Mouse (Mus musculus) heart, embryonic 15.5 days (tissue): ENCODE data around the gene Klhl41. TPM values are rescaled to one million over a fixed set of nuclear protein-coding genes. Genes with fewer than 3 reads are reported as not detected.

ENCODE experiments used
- ATAC-seq: fragments of 200-750 bp; cut with Nextera tagmentation; replicated peaks from 2 replicates; pipeline ENCODE4 v1.8.0; 2017; ENCODE audit warnings: low read depth, moderate TSS enrichment; ENCODE audit not compliant: insufficient number of reproducible peaks, insufficient read depth, low FRiP score
- H3K27ac ChIP-seq: fragments of 300-500 bp; sonication (generic); 2 replicates; pipeline ENCODE4 v1.5.1; 2015; ENCODE audit warnings: mild to moderate bottlenecking, inconsistent platforms
- H3K27me3 ChIP-seq: fragments of 300-500 bp; sonication (generic); 2 replicates; pipeline ENCODE4 v1.6.1; 2015; ENCODE audit warnings: inconsistent platforms
- H3K36me3 ChIP-seq: fragments of 300-500 bp; sonication (generic); 2 replicates; pipeline ENCODE4 v1.6.1; 2015; ENCODE audit warnings: mild to moderate bottlenecking, inconsistent platforms
- H3K4me1 ChIP-seq: fragments of 300-500 bp; sonication (generic); replicated peaks from 2 replicates; pipeline ENCODE4 v1.6.1; 2015; ENCODE audit warnings: inconsistent platforms
- H3K4me2 ChIP-seq: fragments of 300-500 bp; sonication (generic); 2 replicates; pipeline ENCODE4 v1.6.1; 2015; ENCODE audit warnings: inconsistent platforms, mild to moderate bottlenecking, moderate library complexity
- H3K4me3 ChIP-seq: fragments of 300-500 bp; sonication (generic); 2 replicates; pipeline ENCODE4 v1.5.1; 2015; ENCODE audit warnings: mild to moderate bottlenecking, inconsistent platforms
- H3K9ac ChIP-seq: fragments of 300-500 bp; sonication (generic); 2 replicates; pipeline ENCODE4 v1.6.1; 2015; ENCODE audit warnings: mild to moderate bottlenecking, inconsistent platforms
- H3K9me3 ChIP-seq: fragments of 300-500 bp; sonication (generic); replicated peaks from 2 replicates; pipeline ENCODE4 v1.6.1; 2016; ENCODE audit warnings: inconsistent platforms
- WGBS: fragments of 180-500 bp; shearing (Covaris S2); methylation state at CpG from one replicate; pipeline ENCODE4 v1.1.7; 2015; ENCODE audit warnings: mixed read lengths; 5-methylcytosine and 5-hydroxymethylcytosine counted together
- polyA plus RNA-seq: library from polyadenylated mRNA; unstranded; fragments of >200 nt; fragmentation: Nextera tagmentation; extraction: Ambion mirVana; gene quantifications from 2 replicates; pipeline ENCODE4 v1.2.1, GENCODE M21; 2015

Gene Klhl41
- polyA plus RNA-seq, 1 experiment from 2014 or later = 23.9 TPM

DNA sequence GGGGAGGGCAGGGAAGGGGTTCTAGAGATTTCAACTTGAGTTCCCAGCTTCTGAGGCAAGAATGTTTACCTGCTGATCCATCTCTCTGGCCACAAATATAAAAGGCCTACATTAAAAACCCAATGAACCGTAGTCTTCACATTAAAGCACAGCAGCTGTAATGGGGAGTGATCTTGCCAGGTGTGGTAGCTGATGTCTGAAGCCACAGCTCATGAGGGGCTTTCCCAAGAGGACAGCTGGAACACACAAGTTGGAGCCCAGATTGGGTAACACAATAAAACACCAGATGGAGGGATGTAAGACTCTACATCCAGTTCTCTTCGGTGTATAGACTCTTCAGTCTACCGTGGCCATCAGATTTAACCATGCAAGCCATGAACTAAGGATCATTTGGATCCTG is 14.6 kb downstream of the Klhl41 start:
- Histone ChIP-seq H3K9me3 (no peaks in the 10 kb centered on the region), H3K4me1 (no peaks in the 10 kb centered on the region), H3K4me2 (no peak overlapping the region), H3K27ac (no peak overlapping the region), H3K27me3 (no peaks in the 10 kb centered on the region), H3K36me3 (peaks cover 44% of the 10 kb centered on the region), H3K4me3 (no peak overlapping the region), H3K9ac (no peak overlapping the region)
- 95% methylated on average over 3 of the region's 3 CpGs for WGBS
- ATAC-seq = no peak

DNA sequence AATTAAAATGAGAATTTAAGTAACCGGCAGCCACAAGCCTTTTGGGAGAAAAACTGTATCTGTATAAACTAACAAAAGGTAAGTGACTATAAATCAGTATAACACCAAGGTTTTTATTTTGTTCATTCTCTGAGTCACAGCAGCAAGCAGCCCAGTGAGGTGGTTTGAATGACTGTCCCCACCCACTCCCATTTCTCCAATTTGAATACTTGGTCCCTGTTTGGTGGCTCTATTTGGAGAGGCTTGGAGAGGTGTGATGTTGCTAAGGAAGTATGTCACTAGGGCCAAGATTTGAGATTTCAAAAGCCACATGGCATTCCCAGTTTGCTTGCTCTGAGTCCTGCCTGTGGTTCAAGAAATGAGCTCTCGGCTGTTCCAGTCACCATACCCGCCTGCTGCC is 20.3 kb downstream of the Klhl41 start:
- 87% methylated on average over 3 of the region's 3 CpGs for WGBS
- Histone ChIP-seq H3K27ac (no peak overlapping the region), H3K4me1 (no peaks in the 10 kb centered on the region), H3K27me3 (no peaks in the 10 kb centered on the region), H3K4me2 (no peak overlapping the region), H3K36me3 (peaks cover 65% of the 10 kb centered on the region), H3K9ac (no peak overlapping the region), H3K4me3 (no peak overlapping the region), H3K9me3 (no peaks in the 10 kb centered on the region)
- ATAC-seq = no peak

DNA sequence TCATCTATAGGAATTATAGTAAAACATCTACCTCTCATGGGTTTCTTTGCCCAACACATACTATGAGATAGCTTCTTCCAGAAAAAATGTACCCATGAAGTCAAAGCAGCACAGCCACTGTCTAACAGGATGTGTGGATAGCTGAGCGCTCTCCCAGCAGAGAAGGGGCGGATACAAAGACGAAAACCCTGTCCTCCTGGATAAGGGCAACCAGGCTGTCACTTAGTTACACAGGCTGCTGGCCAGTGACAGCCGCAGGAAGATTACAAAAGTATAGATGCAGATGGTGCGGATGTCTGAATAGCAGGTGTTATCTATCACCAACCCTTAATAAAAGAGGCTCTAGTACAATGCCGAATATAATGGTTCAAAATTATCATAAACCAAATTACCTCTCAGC is 20.9 kb downstream of the Klhl41 start:
- Histone ChIP-seq H3K4me2 (no peak overlapping the region), H3K4me1 (no peaks in the 10 kb centered on the region), H3K27me3 (no peaks in the 10 kb centered on the region), H3K9me3 (no peaks in the 10 kb centered on the region), H3K4me3 (no peak overlapping the region), H3K36me3 (peaks cover 65% of the 10 kb centered on the region), H3K27ac (no peak overlapping the region), H3K9ac (no peak overlapping the region)
- 76% methylated on average over 6 of the region's 6 CpGs for WGBS
- no peak for ATAC-seq

DNA sequence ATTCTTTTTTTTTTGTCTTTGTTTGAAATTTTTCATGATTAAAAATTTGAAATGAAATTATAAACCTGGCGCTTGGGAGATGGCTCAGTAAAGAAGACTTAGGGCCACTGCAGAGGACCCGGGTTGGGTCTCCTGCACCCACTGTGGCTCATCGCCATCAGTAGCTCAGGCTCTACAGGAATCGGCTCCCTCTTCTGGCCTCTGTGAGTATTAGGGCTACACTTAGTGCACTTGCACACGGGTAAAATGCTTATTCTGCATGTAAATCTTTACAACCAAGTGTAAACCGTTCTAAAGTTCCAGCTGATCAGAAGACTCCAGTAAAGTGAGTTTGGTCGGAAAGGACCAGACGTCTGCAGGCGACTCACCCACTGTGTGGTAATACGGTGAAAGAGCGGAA is 23.6 kb downstream of the Klhl41 start:
- ATAC-seq = no peak
- H3K27me3 ChIP-seq = no peaks in the 10 kb centered on the region
- H3K4me2 ChIP-seq = no peak overlapping the region
- peaks cover 66% of the 10 kb centered on the region for H3K36me3 ChIP-seq
- H3K9ac ChIP-seq = no peak overlapping the region
- H3K4me3 ChIP-seq = no peak overlapping the region
- no peak overlapping the region for H3K27ac ChIP-seq
- H3K4me1 ChIP-seq = no peaks in the 10 kb centered on the region
- H3K9me3 ChIP-seq = no peaks in the 10 kb centered on the region
- 92% methylated on average over 11 of the region's 11 CpGs for WGBS

DNA sequence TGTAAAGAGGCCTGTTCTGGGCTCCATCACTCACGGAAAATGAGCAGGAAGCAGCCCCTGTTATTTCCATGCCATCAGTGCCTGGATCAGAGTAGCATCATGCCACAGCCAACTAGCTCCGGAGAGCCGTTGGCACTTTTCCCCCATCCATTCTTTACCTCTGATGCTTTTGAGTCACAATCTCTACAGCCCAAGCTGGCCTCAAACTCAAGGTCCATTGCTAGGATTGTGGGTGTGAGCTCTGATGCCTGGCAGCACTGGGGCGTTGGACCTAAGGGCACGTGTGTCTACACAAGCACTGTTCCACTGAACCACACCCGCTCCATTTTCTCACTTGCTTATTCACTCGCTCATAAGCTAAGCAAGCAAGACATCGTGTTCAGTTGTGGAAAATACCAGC is 30.5 kb downstream of the Klhl41 start:
- Histone ChIP-seq H3K27ac (no peak overlapping the region), H3K4me2 (no peak overlapping the region), H3K9ac (no peak overlapping the region), H3K36me3 (peaks cover 71% of the 10 kb centered on the region), H3K4me3 (no peak overlapping the region), H3K9me3 (no peaks in the 10 kb centered on the region), H3K27me3 (no peaks in the 10 kb centered on the region), H3K4me1 (no peaks in the 10 kb centered on the region)
- 91% methylated on average over 8 of the region's 8 CpGs for WGBS
- ATAC-seq = no peak

DNA sequence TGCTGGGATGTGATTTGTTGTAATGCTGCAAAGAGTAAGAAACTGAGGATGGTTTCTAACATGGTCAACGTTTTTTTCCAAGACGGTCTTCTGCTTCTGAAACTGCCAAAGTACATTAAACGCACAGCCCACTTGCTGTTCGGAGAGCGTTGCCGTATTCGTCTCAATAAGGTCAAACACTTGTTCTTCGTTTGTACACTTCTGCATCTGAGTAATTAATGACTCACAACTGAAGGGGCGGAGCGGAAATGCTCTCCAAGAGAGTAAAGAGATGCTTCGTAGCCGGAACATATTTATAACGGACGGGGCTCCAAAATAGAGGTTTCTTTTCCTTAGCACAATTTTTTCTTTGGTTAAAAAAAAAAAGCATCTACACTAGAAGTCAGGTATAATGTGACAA is 42.3 kb downstream of the Klhl41 start:
- H3K4me3 ChIP-seq = peak overlapping the region; percentile 87; the same call in 1 of the 2 replicates
- no peak overlapping the region for H3K27ac ChIP-seq
- H3K27me3 ChIP-seq = peaks cover 3% of the 10 kb centered on the region; the same call in 1 of the 2 replicates
- peaks cover 6% of the 10 kb centered on the region; the same call in 1 of the 2 replicates for H3K4me1 ChIP-seq
- peaks cover 7% of the 10 kb centered on the region for H3K36me3 ChIP-seq
- WGBS = 87% methylated on average over 14 of the region's 14 CpGs
- H3K9ac ChIP-seq = no peak overlapping the region
- no peaks in the 10 kb centered on the region for H3K9me3 ChIP-seq
- no peak for ATAC-seq
- H3K4me2 ChIP-seq = peak overlapping the region; percentile 74

DNA sequence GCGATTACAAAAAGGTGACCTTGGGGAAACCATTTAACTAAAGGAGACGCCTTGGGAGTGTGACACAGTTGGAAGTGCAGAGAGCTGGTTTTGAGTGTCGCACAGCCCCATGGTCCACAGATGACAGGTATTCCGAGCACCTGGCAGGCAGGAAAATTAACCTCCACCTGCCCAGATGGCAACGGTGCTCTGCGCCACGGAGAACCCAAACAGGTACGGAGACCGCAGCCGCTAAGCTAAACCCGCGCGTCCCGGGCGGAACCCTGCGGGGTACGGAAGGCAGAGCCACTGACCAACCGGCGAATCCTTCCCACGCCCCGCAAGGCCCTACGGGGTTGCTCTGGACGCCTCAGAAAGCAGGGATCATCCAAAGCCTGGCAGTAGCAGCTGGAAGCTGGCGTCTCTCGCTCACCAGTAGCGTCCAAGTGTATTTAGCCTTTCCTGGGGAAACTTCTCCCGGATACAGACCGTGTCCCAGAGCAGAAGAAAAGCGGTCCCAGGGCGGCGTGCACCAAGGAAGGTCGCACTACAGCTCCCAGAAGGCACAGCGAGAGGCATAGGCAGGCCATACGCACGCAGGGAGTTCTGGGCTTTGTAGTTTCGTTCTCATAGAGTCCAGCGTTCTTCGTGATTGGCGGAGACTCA is 43.2 kb downstream of the Klhl41 start, which contains the start of gene Fastkd1:
Gene Fastkd1 (minus strand): TSS at position 536 of the 645 bp plus-strand sequence.
- Histone ChIP-seq H3K4me2 (peak within 1 kb of the TSS; percentile 74), H3K4me1 (peaks cover 6% of the 10 kb centered on the region; the same call in 1 of the 2 replicates), H3K9me3 (no peaks in the 10 kb centered on the region), H3K4me3 (peak within 1 kb of the TSS; percentile 87), H3K9ac (peak within 1 kb of the TSS; percentile 83), H3K36me3 (no peaks in the 10 kb centered on the region), H3K27me3 (peaks cover 3% of the 10 kb centered on the region), H3K27ac (peak within 1 kb of the TSS; percentile 95)
- ATAC-seq = peak; percentile 96
- under 1% methylated on average over 39 of the region's 39 CpGs for WGBS

DNA sequence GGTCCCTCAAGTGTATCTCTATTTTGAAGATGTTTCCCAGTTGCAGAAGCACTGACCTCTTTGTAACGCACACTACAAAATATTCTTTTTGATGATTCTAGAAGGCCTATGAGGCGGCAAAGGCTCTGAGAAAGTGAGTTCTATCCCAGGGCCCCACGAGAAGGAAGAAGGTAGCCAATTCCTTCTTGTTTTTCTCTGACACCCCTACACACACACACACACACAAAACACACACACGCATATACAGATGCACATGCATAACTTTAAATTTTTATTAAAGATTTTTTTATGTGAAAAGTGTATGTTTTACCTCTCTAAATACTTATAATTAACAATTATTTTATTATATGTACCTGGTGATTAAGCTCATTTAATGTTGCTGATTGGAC is 43.7 kb downstream of the Klhl41 start:
- WGBS = 26% methylated on average over 4 of the region's 4 CpGs
- H3K9ac ChIP-seq = no peak overlapping the region
- H3K4me3 ChIP-seq = peak overlapping the region; percentile 87
- peaks cover 6% of the 10 kb centered on the region; the same call in 1 of the 2 replicates for H3K4me1 ChIP-seq
- no peak overlapping the region for H3K27ac ChIP-seq
- no peaks in the 10 kb centered on the region for H3K9me3 ChIP-seq
- peaks cover 3% of the 10 kb centered on the region for H3K27me3 ChIP-seq
- peak overlapping the region; percentile 74 for H3K4me2 ChIP-seq
- H3K36me3 ChIP-seq = no peaks in the 10 kb centered on the region
- no peak for ATAC-seq

DNA sequence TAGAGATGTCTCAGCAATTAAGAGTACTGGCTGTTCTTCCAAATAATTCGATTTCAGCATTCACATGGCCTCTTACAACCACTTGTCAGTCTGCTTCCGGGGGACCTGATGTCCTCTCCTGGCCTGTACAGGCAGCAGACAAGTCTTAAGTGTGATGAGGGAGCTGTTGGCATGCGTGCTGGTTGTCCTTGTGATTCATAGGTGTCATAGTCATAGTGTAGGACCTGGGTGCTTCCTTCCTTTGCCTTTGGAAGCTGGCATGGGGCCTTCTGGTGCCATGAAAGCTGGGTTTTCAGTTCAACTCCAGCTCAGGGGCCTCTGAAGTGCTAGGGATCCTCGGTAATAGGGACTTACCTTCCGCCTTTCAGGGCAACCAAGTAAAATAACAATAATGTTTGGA is 44.2 kb downstream of the Klhl41 start:
- Histone ChIP-seq H3K9ac (no peak overlapping the region), H3K4me3 (no peak overlapping the region), H3K36me3 (no peaks in the 10 kb centered on the region), H3K9me3 (no peaks in the 10 kb centered on the region), H3K4me2 (no peak overlapping the region), H3K27me3 (peaks cover 3% of the 10 kb centered on the region), H3K4me1 (peaks cover 6% of the 10 kb centered on the region; the same call in 1 of the 2 replicates), H3K27ac (no peak overlapping the region)
- ATAC-seq = no peak
- 73% methylated on average over 5 of the region's 5 CpGs for WGBS

DNA sequence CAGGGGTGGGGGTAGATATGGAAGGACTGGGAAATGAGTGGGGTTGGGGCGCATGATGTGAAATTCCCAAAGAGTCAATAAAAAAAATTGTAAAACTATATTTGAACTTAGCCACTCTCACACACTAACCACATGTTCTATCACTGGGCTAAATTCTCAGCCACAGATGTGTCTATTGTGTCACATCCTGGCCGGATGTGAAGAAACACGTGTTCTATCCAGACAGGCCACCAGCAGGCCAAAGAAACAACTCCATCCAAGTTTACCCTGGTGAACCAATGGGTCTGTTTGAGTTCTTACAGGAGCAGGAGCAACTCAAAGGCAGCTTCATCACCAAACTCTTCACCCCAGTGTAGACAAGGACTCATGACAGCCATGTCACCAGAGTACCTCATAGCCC is 46.6 kb downstream of the Klhl41 start:
- WGBS = 62% methylated on average over 3 of the region's 3 CpGs
- ATAC-seq = no peak
- peaks cover 6% of the 10 kb centered on the region; the same call in 1 of the 2 replicates for H3K4me1 ChIP-seq
- H3K9ac ChIP-seq = no peak overlapping the region
- H3K9me3 ChIP-seq = no peaks in the 10 kb centered on the region
- H3K4me3 ChIP-seq = no peak overlapping the region
- no peak overlapping the region for H3K27ac ChIP-seq
- peaks cover 3% of the 10 kb centered on the region for H3K27me3 ChIP-seq
- no peaks in the 10 kb centered on the region for H3K36me3 ChIP-seq
- no peak overlapping the region for H3K4me2 ChIP-seq

DNA sequence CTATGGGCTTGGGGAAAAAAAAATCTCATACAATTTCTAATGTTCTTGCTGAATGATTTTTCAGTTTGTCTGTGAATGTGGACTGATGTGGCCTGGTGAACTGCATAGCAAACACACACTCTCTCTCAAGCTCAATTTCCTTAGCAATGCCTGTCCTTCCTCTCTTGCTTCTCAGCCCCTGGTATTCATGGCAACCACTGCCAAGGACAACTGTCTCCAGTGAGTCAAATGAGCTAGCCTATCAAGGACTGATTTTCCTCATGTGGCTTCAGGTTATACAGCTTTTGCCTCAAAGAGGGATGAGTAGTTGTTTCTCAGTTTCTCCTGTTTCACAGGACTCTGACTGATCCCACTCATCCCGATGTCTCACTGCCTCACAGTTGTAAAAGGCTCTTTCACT is 49.2 kb downstream of the Klhl41 start:
- no peaks in the 10 kb centered on the region for H3K9me3 ChIP-seq
- no peak overlapping the region for H3K9ac ChIP-seq
- H3K36me3 ChIP-seq = no peaks in the 10 kb centered on the region
- peaks cover 3% of the 10 kb centered on the region for H3K27me3 ChIP-seq
- ATAC-seq = no peak
- H3K4me2 ChIP-seq = no peak overlapping the region
- 84% methylated on average over 1 of the region's 1 CpGs for WGBS
- no peak overlapping the region for H3K27ac ChIP-seq
- peaks cover 3% of the 10 kb centered on the region for H3K4me1 ChIP-seq
- no peak overlapping the region for H3K4me3 ChIP-seq

DNA sequence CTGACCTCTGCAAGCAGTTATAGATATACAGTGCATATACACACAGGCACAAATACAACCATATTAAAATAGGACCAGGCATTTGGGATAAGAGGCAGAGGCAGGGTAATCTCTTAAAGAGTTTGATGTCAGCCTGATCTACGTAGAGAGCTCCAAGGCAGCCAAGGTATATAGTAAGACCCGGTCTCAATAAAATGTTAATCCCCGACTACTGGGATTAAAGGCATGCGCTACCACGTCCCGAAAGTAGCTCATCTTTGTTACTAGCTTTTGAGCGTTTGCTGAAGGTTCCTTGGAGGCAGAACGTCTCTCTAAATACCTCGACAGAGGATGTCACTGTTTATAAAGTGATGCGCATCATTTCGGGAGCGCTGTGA is 52.3 kb downstream of the Klhl41 start, which contains the start of gene Ppig:
Gene Ppig (plus strand): TSS at position 273 of the 377 bp plus-strand sequence.
- no peak for ATAC-seq
- Histone ChIP-seq H3K36me3 (no peaks in the 10 kb centered on the region), H3K4me3 (peak within 1 kb of the TSS; percentile 98), H3K4me2 (peak within 1 kb of the TSS; percentile 72), H3K9ac (peak within 1 kb of the TSS; percentile 89), H3K27ac (peak within 1 kb of the TSS; percentile 94), H3K4me1 (peaks cover 11% of the 10 kb centered on the region), H3K27me3 (no peaks in the 10 kb centered on the region; the same call in 1 of the 2 replicates), H3K9me3 (no peaks in the 10 kb centered on the region)
- 5% methylated on average over 12 of the region's 12 CpGs for WGBS
